Mouse (Mus musculus) naive thymus-derived CD4-positive, alpha-beta T cell, adult 2 months (primary cell): ENCODE measurements at regions not wholly inside any gene's neighbourhood (a gene's known extent, or its start where the extent isn't known, plus 50 kb on each side); places are given as distances from the start of the nearest gene placed in this dataset.

Experiments
- DNase-seq: peaks from one replicate; pipeline ENCODE4 v3.0.0-alpha.2; 2011; ENCODE audit warnings: low read depth

DNA sequence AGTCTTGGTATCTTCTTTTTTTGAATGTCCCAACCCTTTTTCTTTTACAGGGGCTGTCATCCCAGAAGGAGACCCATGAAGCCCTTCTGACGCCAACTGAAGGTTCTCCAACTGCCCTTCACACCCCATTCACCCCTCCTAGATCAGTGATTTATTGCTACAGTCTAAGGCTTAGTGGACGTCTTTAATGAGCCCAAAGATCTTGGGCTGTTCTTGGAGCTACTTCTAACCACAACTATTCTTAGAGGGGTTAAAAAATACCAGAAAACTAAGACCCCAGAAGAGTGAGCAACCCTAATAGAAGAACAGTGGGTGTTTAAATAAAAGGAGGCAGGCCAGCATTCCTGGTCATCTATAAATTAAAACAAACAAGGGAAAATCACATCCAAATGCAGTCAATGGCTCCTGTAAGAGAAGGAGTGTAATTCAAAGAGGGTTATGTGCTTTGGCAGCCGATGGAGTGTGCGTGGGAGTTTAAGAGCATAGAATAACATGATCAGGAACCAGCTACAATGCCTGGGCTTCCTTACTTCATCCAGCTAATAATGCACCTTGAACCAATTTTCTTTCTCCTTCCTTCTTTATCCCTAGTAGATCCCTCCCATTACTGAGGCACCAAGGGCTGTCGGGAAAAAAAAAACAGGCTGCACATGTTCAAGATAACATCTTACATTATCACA, 113.3 kb downstream of the Qpct start:
- no peak for DNase-seq

DNA sequence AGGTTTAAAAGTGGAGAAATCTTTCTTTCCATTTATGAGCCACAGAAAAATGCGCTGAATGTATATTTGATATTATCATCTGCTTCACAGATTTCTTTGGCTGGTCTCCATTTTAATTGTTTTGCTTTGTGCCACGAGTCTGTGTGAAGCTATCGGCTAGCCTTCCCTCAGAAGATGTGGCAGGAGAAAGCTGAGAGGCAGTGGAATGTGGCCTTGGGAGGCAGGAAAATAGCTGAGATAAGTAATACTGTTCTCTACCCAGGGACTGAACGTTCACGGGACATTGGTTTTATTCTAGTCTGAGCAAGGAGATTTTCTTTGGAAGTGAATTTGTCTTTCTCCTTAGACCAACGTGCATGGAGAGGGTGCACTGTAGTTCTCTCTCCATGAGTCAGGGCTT, 112.3 kb downstream of the Qpct start:
- no peak for DNase-seq

DNA sequence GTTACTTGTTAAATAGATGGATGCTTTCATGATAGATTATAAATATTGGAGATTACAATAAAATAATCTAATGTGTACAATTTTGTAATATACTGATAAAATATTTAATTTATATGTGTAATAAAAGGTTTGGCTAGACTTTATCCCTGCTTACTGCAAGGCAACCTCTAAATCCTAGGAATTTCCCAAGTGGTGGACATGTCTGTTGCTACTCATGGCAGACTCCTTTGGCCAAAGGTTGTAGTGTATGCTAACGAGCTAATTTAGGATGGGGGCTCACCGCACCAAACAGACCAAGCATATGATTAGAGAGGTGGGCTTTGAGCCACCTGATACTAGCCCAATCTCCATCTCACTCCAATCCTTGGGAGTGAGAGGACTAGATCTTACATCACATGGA, 102.4 kb downstream of the Qpct start:
- DNase-seq, result no peak

DNA sequence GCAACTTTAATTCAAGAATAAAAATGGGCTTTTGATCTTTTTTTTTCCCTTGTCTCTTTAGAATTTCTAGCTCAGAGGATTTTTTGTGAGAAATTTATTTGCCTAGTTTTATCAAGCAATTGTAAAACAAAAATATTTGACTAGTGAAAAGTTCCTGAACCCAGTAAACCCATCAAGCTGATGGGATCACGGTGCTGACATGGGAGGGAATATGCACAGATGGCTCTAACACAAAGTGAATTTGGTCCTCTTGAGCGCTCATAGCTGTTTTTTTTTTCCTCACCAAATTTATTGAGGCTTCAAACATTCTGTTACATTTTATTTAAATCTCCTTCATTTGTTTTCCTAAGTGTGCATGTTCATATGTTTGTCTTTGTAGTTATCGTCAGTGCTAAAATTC, 101.1 kb downstream of the Qpct start:
- no peak for DNase-seq

DNA sequence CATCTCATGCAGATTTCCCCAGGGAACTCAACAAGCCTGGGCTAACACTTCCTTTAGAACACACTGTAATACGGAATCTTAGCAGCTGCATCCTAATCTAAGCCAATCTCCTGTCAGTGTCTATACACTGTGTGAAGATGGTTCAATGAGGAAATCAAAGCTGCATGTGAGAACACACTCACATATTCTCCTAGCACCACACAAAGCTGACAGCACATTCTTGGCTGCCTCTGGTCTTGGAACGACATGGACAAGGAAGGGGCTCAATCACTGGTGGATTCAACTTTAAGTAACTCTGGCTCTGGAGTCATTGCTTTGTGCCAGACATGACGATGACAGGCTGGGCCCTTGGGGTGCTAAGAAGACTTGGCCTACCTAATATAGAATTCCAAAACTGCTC, 96.2 kb downstream of the Qpct start:
- no peak for DNase-seq

DNA sequence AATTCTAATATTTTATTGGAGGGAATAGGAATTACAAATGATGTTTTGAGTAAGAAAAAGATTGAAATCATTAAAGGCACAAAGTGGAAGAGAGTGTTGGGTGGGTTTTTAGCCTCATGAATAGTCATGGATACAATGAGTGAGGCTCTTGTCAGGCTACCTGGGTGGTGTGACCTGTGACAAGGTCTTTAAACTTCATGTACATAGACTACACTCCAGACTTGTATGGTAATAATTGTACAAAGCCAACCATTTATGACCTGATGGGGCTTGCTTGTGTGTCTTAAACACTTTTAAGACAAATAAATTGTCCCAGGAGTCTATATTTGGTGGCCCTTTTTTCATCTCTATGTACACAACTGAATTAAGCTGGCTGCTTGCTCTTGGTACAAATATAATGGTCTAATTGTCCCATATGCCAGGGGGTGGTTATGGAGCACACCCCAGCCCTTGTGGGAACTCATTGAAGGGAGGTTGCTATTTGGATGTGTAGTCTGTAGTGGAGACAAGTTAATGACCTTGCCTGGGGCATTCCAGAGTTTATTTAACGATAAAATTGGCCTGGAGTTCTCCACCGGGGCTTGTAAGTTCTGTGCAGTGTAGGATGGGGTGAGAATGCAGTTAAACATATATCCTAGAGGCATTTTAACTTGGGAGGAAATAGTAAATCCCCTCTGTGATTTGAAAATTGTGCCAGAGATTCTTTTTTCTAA, 93.4 kb downstream of the Qpct start:
- no peak for DNase-seq

DNA sequence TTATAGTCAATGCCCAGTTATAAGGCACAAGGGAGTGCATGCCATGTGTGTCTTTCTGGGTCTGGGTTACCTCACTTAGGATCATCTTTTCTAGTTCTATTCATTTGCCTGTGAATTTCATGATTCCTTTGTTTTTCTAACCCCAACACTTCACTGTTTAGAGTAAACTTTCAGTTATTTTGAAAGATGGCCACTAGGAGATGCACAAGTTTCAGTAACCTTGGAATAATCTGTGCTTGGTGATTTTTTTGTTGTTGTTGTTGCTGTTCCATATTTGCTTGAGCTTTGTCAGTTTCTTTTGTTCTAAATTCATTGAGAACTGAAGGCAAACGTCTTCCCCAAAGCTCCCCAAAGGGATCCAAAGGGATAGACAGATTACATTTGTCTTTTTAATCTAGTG, 91.3 kb downstream of the Qpct start:
- no peak for DNase-seq
